Comparison of ENCODE assay signal across 16 mouse cellular contexts in genomic region chr5:96641297-96641696, GRCm38 (mm10).
"Had no signal": no experiment of that assay in that cellular context is flagged by ENCODE, and none has a peak within 500 bp of the region (broad histone marks: within the 10 kb centered on the region; RNA-seq: fewer than 3 reads in every experiment).

No protein-coding gene starts in this region.

- ATAC-seq: liver, embryonic 12.5 days; liver, postnatal 0 days; lung, postnatal 0 days; midbrain, embryonic 13.5 days; midbrain, embryonic 15.5 days; midbrain, embryonic 16.5 days had no signal

- DNase-seq: left cerebral cortex, postnatal 4 days; liver; liver, embryonic 13.5 days; liver, postnatal 0 days; lung, adult 18-20 months; lung, adult 2 months; lung, embryonic 14.5 days; lung, postnatal 10 days; lung, postnatal 14 days; lung, postnatal 4 days; midbrain, embryonic 14.5 days had no signal
